In the genomic region with DNA sequence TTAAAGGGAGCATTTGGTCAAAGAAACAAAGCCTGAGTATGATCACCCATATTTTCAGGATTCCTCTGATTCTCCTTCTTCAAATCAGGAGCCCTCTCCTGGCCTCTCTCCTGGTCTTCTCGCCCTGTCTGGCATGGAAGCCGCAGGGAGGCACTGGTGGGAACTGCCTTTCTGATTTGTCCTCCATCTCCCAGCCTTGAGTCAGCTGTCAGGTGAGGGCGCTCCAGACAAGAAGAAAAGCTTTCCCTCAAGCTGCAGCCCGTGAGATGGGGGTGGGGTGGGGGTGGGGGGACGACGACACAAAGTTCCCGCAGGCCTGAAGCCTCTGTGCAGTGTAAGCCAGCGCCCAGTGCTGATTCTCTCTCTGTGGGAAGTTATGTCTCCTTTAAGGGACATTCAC, we compare ENCODE assay signal across 12 mouse cellular contexts. TPM values are rescaled to one million over a fixed set of nuclear protein-coding genes. Genes with fewer than 3 reads are reported as not detected.
DNase-seq lines count a peak whose midpoint lies in the region; ATAC-seq lines count a peak whose summit lies in the region.
"Had no signal": no experiment of that assay in that cellular context is flagged by ENCODE, and none has a peak within 500 bp of the region (broad histone marks: within the 10 kb centered on the region; RNA-seq: fewer than 3 reads in every experiment).

No protein-coding gene starts in this region.

- DNase-seq in adrenal gland, postnatal 14 days, result peak; percentile 22
- no peak for DNase-seq in adrenal gland, adult 2 months
- DNase-seq in layer of hippocampus, adult 11-12 months (ENCODE audit: low spot score), result peak; percentile 54
- no peak for DNase-seq in layer of hippocampus, adult 9-10 months (ENCODE audit: low spot score)
- DNase-seq in embryo, embryonic 11.5 days (ENCODE audit: low read depth, low spot score), result peak; percentile 23
- DNase-seq in left cerebral cortex, postnatal 4 days, result peak; percentile 25
- no peak for DNase-seq in lung, adult 18-20 months
- DNase-seq: cerebellum, adult 9-11 months; gastrocnemius, adult 2 months; liver, embryonic 13.5 days had no signal

- intact Hi-C loops in left cerebral cortex, postnatal 4 days (cut with DNase I), result loop anchor here (2.0 to 5.0 kb wide), 2 partner anchors 55 to 288 kb away; no protein-coding TSS in a partner anchor

- ATAC-seq in megakaryocyte, adult 5-6 weeks (ENCODE audit: poor library complexity, severe bottlenecking), result no peak

RNA-seq across cellular contexts. Expression of gene Gprc5a, which starts 24.3 kb away (rescaled TPM):
- total RNA-seq in adrenal gland, postnatal 14 days (2021), result 1.7 and 2.1 TPM in 2 replicates
- 1 to 10 TPM in 1 of 2 experiments, under 1 TPM in 1; 0.55 to 1.0 TPM for total RNA-seq in adrenal gland, adult 2 months (2021)
- polyA plus RNA-seq in adrenal gland, adult 2 months (2012; rRNA removed), result 0.18 and 0.27 TPM in 2 replicates
- under 1 TPM; 0.28 to 0.36 TPM for total RNA-seq in left cerebral cortex, postnatal 4 days (2021)
- total RNA-seq in megakaryocyte, adult 5-6 weeks (2015), result 0.16 and 0.56 TPM in 2 replicates
- 0.22 TPM in 1 of 2 replicates, not detected in the other for total RNA-seq in megakaryocyte, adult 5-6 weeks (2017)

RNA-seq across cellular contexts. Expression of gene Gprc5d, which starts 28.3 kb away (rescaled TPM):
- not detected in 2 replicates for total RNA-seq in adrenal gland, postnatal 14 days (2021)
- not detected for total RNA-seq in adrenal gland, adult 2 months (2021)
- not detected in 2 replicates for polyA plus RNA-seq in adrenal gland, adult 2 months (2012; rRNA removed)
- total RNA-seq in left cerebral cortex, postnatal 4 days (2021), result not detected
- not detected in 2 replicates for total RNA-seq in megakaryocyte, adult 5-6 weeks (2015)
- not detected in 2 replicates for total RNA-seq in megakaryocyte, adult 5-6 weeks (2017)
- total RNA-seq: gastrocnemius, adult 2 months had no signal
- polyA plus RNA-seq: intestine, embryonic 14.5 days had no signal

Comparison
In these comparisons a context has a peak if more than half of its experiments do, and no peak if none do; other contexts are left out.
1. DNase-seq: peak in adrenal gland, postnatal 14 days (single experiment), layer of hippocampus, adult 11-12 months (single experiment), embryo, embryonic 11.5 days (single experiment) and left cerebral cortex, postnatal 4 days (single experiment); none in adrenal gland, adult 2 months (single experiment), layer of hippocampus, adult 9-10 months (single experiment) and lung, adult 18-20 months (0 of 2).